Mouse (Mus musculus) ES-Bruce4 (cell line): ENCODE results near the gene Ajuba.

Experiments used
- CTCF ChIP-seq: IDR thresholded peaks from one replicate; pipeline ENCODE4 v1.8.1; 2011; ENCODE audit warnings: low read depth, low read length
- EP300 ChIP-seq: IDR thresholded peaks from 2 replicates; pipeline ENCODE4 v1.6.1; 2011; ENCODE audit warnings: low read depth, low read length; ENCODE audit not compliant: insufficient read depth
- POLR2A ChIP-seq: IDR thresholded peaks from one replicate; pipeline ENCODE4 v1.8.1; 2011; ENCODE audit warnings: low read length; ENCODE audit not compliant: insufficient read depth

GRCm38 (mm10) chr14:54616226-54616825, 39.0 kb upstream of the Ajuba start:
- TF ChIP-seq EP300 = no peak
- no peak for TF ChIP-seq POLR2A
- TF ChIP-seq CTCF = no peak
